Mouse (Mus musculus) lung, adult 2 months (tissue): Measurements from ENCODE around the gene 4921511C20Rik.

Experiments used
- CTCF ChIP-seq: fragments of 200-500 bp; IDR thresholded peaks from 2 replicates; pipeline ENCODE4 v1.5.1; 2011; ENCODE audit warnings: mild to moderate bottlenecking, low read length, control low read depth; ENCODE audit not compliant: insufficient read depth
- POLR2A ChIP-seq: fragments of 200-500 bp; IDR thresholded peaks from 2 replicates; pipeline ENCODE4 v1.6.1; 2011; ENCODE audit warnings: low read depth, mild to moderate bottlenecking, control low read depth, low read length, borderline replicate concordance; ENCODE audit errors: extremely low read depth

- no peak for TF ChIP-seq CTCF
- TF ChIP-seq POLR2A = no peak
Observed at GRCm38 (mm10) chrX:127393993-127394392, at the start of gene 4921511C20Rik.
